Mouse (Mus musculus): ENCODE measurements around the gene Tmem247. TPM values are rescaled to one million over a fixed set of nuclear protein-coding genes. Genes with fewer than 3 reads are reported as not detected.

Gene Tmem247
- total and polyA plus RNA-seq, 3 experiments: not detected

GRCm38 (mm10) chr17:86906136-86906461 lies 11.0 kb upstream of the Tmem247 start:
- Histone ChIP-seq H3K36me3 (ENCODE audit: control insufficient read depth in 1 of 2, insufficient read depth in 2 of 2, low read length in 2 of 2) (no peaks in the 10 kb centered on the region), H3K9ac (ENCODE audit: control insufficient read depth, low read depth, low read length, poor library complexity, severe bottlenecking) (0 out of 2 replicates have a peak overlapping the region, but pooled peaks have one; percentile 30), H3K79me2 (ENCODE audit: control insufficient read depth, insufficient read depth, low read length, poor library complexity) (no peaks in the 10 kb centered on the region), H3K4me3 (ENCODE audit: control insufficient read depth in 1 of 2, insufficient read depth in 1 of 2, low read depth in 2 of 2, low read length in 2 of 2) (0 out of 4 replicates have a peak overlapping the region, but pooled peaks of 1 of the 2 experiments have one; percentile 21), H3K4me1 (ENCODE audit: control insufficient read depth in 1 of 2, insufficient read depth in 2 of 2, low read length in 2 of 2) (no peaks in the 10 kb centered on the region; a peak in 2 of 4 replicates), H3K27me3 (ENCODE audit: control insufficient read depth in 1 of 2, insufficient read depth in 2 of 2, low read length in 2 of 2) (no peaks in the 10 kb centered on the region), H3K9me3 (replicated peaks; ENCODE audit: insufficient read depth, low read length) (no peaks in the 10 kb centered on the region), H3K27ac (ENCODE audit: control insufficient read depth, low read depth, low read length) (no peak overlapping the region)
- TF ChIP-seq E2F4 (IDR thresholded peaks at IDR 0.05; ENCODE audit: borderline replicate concordance, low read depth, low read length) (no peak), ZC3H11A (IDR thresholded peaks at IDR 0.05; ENCODE audit: low read depth, low read length) (peak; percentile 95), HCFC1 (IDR thresholded peaks at IDR 0.05; ENCODE audit: low read depth, low read length) (no peak), POLR2AphosphoS5 (IDR thresholded peaks at IDR 0.05; ENCODE audit: borderline replicate concordance, low read depth, low read length) (no peak), POLR2AphosphoS2 (IDR thresholded peaks at IDR 0.05; ENCODE audit: low read length) (no peak), MYC (IDR thresholded peaks at IDR 0.05; ENCODE audit: low read depth, low read length) (no peak), KAT2A (conservative IDR thresholded peaks at IDR 0.05; ENCODE audit: low read depth, low read length) (no peak), UBTF (IDR thresholded peaks at IDR 0.05; ENCODE audit: borderline replicate concordance, insufficient read depth, low read depth, low read length) (no peak), MXI1 (IDR thresholded peaks at IDR 0.05; ENCODE audit: low read depth, low read length) (no peak), SIN3A (IDR thresholded peaks at IDR 0.05; ENCODE audit: low read length) (peak; percentile 46), ZKSCAN1 (IDR thresholded peaks at IDR 0.05; ENCODE audit: low read depth, low read length) (no peak), SMC3 (IDR thresholded peaks at IDR 0.05; ENCODE audit: low read depth, low read length) (peak; percentile 92), MAFK (IDR thresholded peaks at IDR 0.05; ENCODE audit: borderline replicate concordance, low read depth, low read length) (no peak), ELF1 (IDR thresholded peaks at IDR 0.05; ENCODE audit: low read depth, low read length) (no peak), NRF1 (IDR thresholded peaks at IDR 0.05; ENCODE audit: insufficient read depth, low read depth, low read length, poor library complexity, severe bottlenecking) (0 out of 2 replicates have a peak, but pooled peaks have one; percentile 8), MEF2A (IDR thresholded peaks at IDR 0.05; ENCODE audit: extremely low read depth, insufficient replicate concordance, low read depth, low read length, poor library complexity, severe bottlenecking) (no peak), RCOR1 (IDR thresholded peaks at IDR 0.05; ENCODE audit: low read depth, low read length) (no peak), MAX (IDR thresholded peaks at IDR 0.05; ENCODE audit: low read length) (no peak), TAL1 (IDR thresholded peaks at IDR 0.05; ENCODE audit: low read length) (no peak), TCF12 (IDR thresholded peaks at IDR 0.05; ENCODE audit: low read depth, low read length) (no peak), RAD21 (IDR thresholded peaks at IDR 0.05; ENCODE audit: low read depth, low read length) (peak; percentile 99), CHD2 (IDR thresholded peaks at IDR 0.05; ENCODE audit: low read length) (no peak), ZMIZ1 (IDR thresholded peaks at IDR 0.05; ENCODE audit: low read depth, low read length) (no peak), CHD1 (IDR thresholded peaks at IDR 0.05; ENCODE audit: low read depth, low read length) (no peak), CTCF (IDR thresholded peaks at IDR 0.05 in 2 of 3, conservative IDR thresholded peaks at IDR 0.05 in 1 of 3; ENCODE audit: control insufficient read depth in 1 of 3, insufficient read depth in 1 of 3, low read depth in 2 of 3, low read length in 3 of 3, poor library complexity in 1 of 3, severe bottlenecking in 1 of 3) (peak; percentile 81 to 98 (median 91)), ETS1 (IDR thresholded peaks at IDR 0.05; ENCODE audit: low read depth, low read length) (no peak), MAZ (IDR thresholded peaks at IDR 0.05; ENCODE audit: low read depth, low read length) (no peak), TBP (IDR thresholded peaks at IDR 0.05; ENCODE audit: low read depth, low read length) (no peak), JUND (IDR thresholded peaks at IDR 0.05; ENCODE audit: low read depth, low read length) (no peak), BHLHE40 (IDR thresholded peaks at IDR 0.05; ENCODE audit: borderline replicate concordance, low read depth, low read length) (no peak), MYB (IDR thresholded peaks at IDR 0.05; ENCODE audit: low read depth, low read length) (no peak), EP300 (IDR thresholded peaks at IDR 0.05; ENCODE audit: low read depth in 1 of 2, low read length in 2 of 2) (no peak), ZNF384 (IDR thresholded peaks at IDR 0.05; ENCODE audit: low read depth, low read length) (no peak), NELFE (IDR thresholded peaks at IDR 0.05; ENCODE audit: low read depth, low read length) (no peak), USF1 (IDR thresholded peaks at IDR 0.05; ENCODE audit: low read depth, low read length) (no peak)
- DNase-seq (ENCODE audit: low read depth, low spot score): peak; percentile 83

Data from MEL (cell line).